Mouse (Mus musculus): Measurements from ENCODE around the gene Muc5b.
"Not testable (repeated sequence)": the region's sequence is repeated elsewhere in the genome, so short reads cannot be mapped to it uniquely, and the experiment has no call there.

Muc5b gene

DNA sequence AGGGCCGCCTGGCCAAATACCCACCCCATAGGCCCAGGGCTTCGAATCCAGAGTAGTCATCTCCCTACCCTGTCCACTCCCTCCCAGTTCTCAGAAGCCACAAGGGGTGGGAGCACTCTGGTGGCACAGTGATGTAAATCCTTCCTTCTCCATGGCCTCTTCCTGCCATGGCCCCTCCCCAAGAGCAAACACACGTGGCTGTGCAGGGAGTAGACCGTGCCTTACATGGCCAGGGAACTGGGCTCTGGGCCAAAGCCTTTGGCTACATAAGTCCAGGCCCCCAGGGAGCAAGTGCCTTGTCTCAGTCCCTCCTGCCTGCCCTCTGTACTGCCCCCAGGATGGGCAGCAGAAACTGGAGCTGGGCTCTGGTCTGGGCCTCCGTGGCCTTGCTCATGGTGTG is at the start of gene Muc5b:
Gene Muc5b (plus strand): TSS at position 292 of the 400 bp plus-strand sequence.
- in situ Hi-C loops (cut with MseI, MboI): no loop called here

DNA sequence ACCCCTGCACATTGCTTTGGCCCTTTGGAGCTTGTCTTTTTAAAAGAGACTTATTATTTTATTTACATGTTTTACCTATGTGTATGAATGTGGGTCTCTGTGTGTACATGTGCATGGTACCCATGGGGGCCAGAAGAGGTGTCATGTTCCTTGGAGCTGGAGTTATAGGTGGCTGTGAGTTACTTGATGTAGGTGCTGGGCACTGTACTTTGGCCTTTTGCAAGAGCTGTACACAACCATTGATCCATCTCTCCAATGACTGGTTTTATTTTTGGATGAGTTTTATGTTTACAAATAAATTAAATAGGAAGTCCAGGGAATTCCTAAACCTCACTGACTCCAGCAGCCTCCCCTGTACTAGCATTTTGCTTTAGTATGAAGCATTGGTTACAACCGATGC is 44.6 kb upstream of the Muc5b start:
- in situ Hi-C loops (cut with MseI, MboI): no loop called here

DNA sequence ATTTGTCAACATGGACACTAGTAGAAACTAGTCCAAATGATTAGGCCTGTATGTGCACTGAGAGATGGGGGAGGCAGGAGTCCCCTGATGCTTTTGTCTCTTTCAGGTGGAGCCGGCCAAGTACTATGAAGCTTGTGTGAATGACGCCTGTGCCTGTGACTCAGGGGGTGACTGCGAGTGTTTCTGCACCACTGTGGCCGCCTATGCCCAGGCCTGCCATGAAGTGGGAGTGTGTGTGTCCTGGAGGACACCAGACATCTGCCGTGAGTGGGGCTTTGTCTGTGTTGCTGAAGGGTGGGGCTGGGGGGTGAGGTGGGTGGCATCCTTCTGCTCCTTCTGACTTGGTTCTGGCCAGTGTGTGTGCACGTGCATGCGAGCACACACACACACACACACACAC is 35.7 kb upstream of the Muc5b start:
- in situ Hi-C loops (cut with MseI, MboI): no loop called here

DNA sequence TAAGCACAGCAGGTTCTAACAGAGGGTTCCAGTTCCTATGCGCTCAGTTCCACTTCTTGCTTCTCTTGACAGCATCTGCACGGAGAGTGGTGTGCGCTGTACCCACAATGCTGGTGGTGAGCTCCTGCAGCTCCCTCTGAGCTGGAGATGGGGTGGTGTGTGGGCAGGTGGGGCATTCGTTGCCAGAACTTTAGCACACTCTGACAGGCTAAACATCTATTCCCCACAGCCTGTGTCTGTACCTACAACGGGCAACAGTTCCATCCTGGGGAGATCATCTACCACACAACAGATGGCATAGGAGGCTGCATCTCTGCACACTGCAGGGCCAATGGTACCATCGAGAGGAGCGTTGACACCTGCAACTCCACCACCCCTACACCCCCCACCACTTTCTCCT is 33.5 kb upstream of the Muc5b start:
- in situ Hi-C loops (cut with MseI, MboI): no loop called here

DNA sequence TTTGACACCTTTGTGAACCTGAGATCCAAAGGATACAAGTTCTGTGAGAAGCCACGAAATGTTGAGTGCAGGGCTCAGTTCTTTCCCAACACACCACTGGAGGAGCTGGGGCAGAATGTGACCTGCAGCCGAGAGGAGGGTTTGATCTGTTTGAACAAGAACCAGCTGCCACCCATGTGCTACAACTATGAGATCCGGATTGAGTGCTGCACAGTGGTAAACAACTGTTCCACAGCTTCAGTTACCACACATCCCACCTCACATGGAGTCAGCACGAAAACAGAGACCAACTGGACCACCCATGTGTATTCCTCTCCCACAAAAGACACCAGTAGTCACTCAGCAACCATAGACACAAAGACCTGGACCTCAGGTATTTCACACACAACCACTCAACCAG is 31.0 kb upstream of the Muc5b start:
- in situ Hi-C loops (cut with MseI, MboI): not testable (repeated sequence)

DNA sequence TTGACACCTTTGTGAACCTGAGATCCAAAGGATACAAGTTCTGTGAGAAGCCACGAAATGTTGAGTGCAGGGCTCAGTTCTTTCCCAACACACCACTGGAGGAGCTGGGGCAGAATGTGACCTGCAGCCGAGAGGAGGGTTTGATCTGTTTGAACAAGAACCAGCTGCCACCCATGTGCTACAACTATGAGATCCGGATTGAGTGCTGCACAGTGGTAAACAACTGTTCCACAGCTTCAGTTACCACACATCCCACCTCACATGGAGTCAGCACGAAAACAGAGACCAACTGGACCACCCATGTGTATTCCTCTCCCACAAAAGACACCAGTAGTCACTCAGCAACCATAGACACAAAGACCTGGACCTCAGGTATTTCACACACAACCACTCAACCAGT is 28.9 kb upstream of the Muc5b start:
- in situ Hi-C loops (cut with MseI, MboI): not testable (repeated sequence)

DNA sequence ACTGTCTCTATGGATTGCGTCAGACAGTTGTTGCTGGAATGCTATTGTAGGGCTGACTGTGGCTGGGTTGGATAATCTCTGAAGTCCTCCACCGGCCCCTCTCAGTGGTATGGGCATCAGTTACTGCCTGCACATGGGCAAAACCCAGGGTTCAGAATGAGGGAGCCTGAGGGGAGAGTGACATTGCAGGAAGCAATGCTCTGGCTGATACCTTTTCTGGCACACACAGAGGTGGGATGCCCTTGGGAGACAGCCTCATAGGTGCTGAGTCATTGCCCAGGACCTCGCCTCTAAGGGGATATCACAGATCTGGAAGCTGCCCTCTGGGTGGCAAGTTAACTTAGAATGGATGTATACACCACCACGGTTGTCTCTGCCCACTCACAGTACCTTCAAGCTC is 25.5 kb upstream of the Muc5b start:
- in situ Hi-C loops (cut with MseI, MboI): no loop called here

DNA sequence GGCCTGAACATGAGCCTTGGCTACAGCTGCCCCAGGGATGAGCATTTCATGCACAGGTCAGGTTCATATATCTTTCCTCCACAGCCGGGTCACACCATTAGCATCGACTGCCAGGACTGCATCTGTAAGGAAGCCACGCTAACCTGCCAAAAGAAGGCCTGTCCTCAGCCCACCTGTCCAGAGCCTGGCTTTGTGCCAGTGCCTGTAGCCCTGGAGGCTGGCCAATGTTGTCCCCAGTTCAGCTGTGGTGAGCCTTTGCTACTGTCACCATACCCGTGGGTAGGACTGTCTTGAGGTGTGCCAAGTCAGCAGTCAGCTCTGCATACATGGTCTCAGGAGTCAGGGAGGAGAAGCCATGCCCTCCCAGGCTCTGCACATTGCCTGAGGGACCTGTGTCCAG is 23.5 kb upstream of the Muc5b start:
- in situ Hi-C loops (cut with MseI, MboI): no loop called here

DNA sequence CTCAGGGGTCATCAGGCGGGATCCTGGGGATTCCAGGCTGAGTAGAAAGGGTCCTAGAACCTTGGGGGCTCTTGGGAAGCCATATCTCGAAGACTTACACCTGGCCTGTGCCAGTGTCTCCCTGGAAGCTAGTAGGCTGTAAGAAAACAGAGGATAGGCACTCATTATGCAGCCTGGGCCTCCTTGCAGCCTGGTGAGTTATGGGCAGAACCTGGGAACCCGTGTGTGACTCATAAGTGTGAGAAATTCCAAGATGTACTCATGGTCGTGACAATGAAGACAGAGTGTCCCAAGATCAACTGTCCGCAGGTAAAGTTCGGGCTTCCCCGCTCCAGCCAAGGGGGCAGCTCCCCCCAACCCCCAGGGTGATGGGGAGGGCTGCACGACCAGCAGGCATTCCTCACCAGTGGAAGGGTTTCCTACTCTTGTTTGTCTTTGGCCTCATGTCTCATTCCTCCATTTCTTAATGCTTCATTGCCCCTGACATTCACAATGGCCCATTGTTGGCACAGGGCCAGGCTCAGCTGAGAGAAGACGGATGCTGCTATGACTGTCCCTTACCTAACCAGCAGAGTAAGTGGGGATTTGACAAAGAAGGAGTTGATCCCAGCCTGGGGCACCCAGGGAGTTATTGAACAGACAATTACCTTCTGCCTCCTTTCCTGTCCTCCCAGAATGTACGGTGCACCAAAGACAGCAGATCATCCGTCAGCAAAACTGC is 21.4 kb upstream of the Muc5b start:
- in situ Hi-C loops (cut with MseI, MboI): no loop called here

DNA sequence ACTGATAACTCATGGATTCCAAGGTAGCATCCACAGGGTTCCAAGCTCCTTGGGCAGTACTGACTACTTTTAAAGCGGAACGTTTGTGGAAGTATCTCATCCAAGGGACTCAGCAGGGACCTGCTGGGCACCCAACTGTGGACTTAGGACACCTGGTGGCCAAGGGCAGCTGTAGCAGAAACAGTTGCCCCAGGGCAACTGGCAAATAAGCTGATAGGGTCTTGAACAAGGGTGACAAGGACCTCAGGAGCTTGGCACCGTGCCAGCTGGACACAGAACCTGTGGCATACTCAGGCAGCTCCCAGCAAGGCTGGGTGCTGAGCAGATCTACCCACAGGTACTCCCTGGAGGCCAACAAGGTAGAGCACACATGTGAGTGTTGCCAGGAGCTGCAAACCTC is 20.6 kb upstream of the Muc5b start:
- in situ Hi-C loops (cut with MseI, MboI): no loop called here

DNA sequence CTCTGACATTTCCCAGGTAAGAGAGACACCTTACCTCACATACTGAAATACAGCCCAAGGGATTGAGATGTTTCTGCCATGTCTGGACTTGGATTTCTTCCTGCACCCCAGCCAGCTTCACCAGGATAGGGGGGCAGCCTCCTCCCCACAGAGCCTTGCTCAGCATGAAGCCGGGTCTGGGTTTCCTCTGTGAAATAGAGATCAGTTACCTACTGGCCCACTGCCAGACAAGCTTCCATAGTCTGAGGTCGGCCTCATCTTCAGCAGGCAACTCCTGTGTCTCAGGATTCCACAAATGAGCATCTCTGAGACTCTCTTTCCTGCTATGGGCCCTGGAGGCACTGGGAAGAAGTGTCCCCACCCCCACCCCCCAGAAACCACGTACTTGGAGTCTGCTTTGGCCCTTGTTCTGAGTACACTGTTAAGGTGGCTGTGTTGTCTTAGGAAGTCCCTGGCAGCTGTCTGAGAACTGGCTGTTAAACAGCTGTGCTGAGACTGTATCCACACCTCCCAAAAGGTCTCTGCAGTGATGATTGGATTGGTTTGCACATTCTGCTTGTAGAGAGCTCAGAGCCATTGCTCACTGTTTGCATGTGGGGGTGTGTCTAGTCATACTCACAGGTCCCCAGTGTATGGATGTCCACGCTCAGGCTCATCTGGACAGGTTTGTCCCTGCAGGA is 16.1 kb upstream of the Muc5b start:
- in situ Hi-C loops (cut with MseI, MboI): no loop called here

DNA sequence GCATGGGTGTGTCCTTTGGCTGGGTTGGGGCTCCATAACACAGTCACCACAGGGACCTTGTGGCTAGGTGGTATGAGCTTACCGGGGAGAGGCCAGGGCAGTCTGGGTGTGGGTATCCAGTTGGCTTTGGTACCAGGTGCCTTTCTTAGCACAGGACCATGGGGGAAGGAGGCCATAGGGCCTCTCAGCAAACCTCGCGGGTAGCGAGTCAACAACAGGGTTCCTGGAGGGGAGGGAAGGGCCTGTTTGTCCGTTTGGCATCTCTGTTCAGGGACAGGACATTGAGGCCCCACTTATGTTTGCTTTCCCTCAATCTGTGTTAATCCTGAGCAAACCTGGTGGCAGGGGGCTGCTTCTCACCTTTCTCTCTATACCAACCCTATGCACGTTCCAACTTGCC is 15.2 kb upstream of the Muc5b start:
- in situ Hi-C loops (cut with MseI, MboI): no loop called here

DNA sequence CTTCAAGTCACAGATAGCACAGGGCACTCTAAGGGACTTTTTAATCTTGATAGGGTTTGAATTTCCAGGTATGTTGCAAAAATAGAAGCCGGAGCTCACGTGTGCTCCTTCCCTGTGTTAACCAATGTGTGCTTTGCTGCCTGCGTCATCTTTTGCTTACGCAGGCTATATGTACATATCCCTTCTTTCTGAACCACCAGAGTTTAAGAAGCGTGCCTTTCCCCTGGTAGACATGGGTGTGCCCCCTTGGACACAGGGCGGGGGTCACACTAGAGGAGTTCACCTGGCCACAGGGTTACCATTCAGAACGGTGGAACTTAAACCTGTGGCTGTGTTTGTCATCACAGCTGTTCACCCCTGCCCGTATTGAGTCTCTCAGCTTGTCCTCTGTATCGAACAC is 14.5 kb upstream of the Muc5b start:
- in situ Hi-C loops (cut with MseI, MboI): no loop called here

DNA sequence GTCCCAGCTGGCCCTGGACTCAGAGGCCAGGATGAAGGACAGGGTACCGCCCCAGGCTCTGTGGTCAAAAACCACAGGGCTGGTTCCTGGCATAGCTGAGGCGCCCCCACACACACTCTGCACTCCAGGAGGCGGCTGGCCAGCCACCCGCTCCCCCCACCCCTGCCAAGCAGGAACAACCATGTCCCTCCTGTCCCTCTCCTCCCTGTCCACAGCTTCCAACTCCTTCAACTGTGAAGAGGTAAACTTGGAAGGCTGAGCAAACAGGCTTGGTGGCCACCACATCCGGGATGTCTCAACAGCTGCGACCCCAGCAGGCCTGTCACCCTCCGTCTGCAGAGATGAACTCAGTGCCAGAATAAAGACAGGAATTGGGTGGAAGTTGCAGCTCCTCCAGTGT is 2.9 kb upstream of the Muc5b start:
- in situ Hi-C loops (cut with MseI, MboI): no loop called here

DNA sequence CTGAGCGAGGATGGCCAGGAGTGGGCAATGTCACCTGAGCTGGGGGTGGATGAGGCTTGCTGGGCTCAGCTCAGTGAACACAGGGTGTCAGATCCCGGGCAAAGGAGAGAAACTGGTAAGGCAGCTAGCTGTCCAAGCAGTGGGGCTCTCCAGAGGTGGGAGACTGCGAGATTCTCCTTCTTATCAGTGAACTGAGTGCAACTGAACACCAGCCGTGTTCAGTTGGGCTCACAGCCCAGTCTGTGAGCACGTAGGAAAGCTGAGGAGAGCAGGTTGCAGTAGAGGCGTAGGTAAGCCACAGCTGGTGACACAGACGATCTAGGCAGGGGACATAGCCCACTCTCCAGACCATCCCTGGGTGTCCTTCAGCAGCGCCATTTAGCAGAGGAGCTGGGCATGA is 2.4 kb upstream of the Muc5b start:
- in situ Hi-C loops (cut with MseI, MboI): no loop called here

DNA sequence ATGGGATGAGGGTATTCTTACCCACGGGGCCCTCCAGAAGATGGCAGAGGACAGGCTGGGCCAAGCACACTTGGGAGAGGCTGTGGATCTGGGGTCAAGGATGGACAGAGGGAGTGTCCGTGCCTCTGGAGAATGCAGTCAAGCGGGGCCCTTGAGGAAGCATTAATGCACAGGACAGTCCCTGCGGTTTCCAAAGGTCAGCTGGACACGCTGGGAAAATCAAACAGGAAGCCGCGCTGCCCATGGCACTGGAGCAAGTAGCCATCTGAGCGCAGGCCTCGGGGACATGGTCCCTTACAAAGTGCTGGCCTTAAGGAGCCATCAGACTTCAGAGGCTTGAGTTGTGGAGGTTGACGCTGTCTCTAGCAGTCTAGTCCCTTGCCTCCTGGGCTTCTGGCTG is 1.5 kb downstream of the Muc5b start:
- in situ Hi-C loops (cut with MseI, MboI): no loop called here

DNA sequence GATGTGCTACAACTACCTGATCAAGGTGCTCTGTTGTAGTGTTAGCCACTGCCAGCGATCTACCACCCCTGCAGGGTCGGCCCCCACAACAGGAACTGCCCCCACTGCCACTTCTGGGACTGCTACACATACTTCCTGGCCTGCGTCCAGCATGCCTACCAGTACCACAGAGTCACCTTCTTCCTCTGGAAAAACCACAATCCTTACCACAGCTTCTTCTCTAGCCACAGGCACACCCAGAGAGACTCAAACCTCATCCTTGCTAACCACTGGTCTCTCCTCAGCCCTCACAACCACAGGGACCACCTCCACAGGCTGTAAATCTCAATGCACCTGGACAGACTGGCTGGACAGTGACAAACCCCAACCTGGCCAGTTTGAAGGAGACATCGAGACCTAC is 22.2 kb downstream of the Muc5b start:
- in situ Hi-C loops (cut with MseI, MboI): no loop called here

DNA sequence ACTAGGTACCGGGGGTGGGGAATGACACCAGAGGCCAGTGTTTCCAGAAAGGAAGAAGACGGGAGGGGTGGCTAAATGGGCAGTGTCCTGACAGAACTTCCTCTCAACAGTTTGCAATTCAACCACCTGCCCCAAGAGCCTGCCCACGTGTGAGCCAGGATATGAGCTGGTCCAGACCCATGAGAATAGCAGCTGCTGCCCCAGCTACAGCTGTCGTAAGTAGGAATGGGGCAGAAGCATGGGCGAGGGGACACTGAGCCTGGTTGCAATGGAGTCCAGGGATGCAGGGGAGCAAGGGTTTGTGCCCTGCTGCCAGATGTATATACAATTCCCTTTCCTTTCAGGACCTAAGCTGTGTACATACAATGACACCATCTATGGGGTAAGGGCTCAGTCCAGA is 30.8 kb downstream of the Muc5b start:
- in situ Hi-C loops (cut with MseI, MboI): no loop called here

DNA sequence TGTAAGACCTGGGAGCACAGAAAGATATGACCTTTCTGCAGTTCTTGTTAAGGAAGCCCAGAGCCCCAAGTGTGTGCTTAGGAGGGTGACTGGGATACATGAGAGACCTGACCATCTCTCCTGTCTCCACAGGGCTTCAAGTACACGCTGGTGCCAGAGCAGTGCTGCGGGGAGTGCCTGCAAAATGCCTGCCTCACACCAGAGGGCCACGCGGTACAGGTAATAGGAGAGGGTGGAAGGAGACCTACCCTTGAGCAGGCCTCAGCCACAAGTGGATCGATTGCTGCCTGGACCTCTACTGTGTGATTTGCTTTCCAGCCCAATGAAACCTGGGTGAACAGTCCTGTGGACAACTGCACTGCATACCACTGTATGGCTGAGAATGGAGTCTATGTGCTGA is 31.7 kb downstream of the Muc5b start:
- in situ Hi-C loops (cut with MseI, MboI): no loop called here

DNA sequence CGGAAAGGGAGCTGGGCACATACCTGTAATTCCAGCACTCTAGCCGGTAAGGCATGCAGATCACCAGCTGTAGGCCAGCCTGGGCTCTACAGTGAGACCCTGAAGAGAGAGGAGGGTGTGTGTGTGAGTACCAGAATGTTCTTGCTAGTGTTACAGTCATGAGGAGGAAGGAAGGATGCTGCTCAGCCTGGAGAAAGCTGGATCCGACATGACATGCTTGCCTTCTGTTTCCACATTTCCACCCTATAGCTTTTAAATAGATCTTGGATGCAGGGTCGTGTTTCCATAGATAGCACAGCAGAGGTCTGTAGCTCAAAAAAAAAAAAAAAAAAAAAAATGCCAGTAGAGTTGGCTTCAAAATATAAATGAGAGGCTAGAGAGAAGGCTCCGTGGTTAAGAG is 36.0 kb downstream of the Muc5b start:
- in situ Hi-C loops (cut with MseI, MboI): no loop called here

DNA sequence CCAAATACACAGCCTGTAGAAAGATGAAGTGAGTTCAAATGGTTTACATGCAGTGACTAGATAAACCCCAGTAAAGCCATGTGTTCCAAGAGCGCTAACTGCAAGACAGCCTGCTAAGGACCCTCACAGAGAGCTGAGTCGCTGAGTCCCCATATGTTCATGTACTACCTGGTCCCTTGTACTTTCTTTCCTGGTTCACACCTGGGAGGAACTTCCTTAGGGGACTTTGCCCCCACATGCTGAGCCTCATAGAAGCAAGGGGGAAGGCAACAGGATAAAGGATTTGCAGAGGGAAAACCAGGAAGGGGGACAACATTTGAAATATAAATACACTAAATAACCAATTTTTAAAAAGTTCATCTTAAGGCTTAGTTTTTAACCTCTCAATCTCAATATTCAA is 39.9 kb downstream of the Muc5b start:
- in situ Hi-C loops (cut with MseI, MboI): no loop called here

DNA sequence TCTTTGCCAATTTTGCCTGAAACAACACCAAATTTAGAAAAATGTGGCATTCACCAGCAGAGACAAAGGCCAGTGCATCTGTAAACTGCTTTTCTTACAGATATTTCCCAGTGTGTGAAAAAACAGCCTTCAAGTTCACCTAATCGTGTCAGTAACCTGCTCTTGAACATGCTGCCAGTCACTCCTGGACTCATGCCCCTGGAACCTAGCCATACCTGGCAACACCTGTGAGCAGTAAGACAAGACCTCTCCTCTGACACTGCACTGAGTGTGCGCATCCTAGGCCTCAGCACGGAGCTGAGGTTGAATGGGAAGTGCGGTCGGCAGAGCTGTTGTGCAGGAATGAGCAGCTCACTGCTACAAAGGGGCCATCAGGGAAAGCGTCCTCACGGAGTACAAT is 53.3 kb downstream of the Muc5b start:
- in situ Hi-C loops (cut with MseI, MboI): no loop called here

DNA sequence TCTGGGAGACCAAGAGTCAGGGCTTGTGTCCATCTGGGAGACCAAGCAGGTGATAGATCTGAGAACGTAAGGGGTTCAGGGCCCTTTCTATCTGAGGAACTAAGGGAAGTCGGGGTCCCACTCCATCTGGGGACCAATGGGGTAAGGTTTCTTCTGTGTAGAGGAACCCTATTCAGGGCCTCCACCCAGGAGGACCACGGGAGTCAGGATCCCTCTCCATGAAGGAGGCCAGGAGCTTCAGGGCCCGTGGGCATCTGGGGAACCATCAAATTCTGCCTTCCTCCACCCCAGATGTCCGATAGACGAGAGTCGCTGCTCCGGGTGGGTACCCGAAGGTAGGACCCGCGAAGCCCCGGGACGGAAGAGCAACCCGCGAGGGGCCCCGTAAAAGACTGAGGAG is 63.0 kb downstream of the Muc5b start:
- in situ Hi-C loops (cut with MseI, MboI): no loop called here

DNA sequence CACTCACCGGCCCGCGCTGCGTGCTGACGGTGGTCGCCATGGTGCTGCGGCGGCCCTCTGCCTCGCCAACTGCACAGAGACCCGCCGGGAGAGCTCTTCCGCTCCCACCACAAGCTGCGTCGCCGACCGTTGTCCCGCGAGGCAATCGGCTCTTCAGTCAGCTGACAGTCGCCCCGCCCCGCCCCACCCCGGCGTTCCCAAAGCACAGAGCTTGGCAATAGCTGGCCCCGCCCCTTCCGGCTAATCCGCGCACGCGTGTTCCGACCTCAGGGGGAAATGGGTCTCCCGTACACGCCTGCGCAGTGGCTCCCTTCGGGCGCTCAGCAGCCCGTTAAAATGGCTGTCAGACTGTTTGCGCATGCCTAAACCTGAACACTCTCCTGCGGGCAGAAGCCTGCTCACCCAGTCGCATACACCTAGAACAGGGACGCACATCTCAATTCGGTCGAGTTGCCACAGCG is 63.4 kb downstream of the Muc5b start:
- in situ Hi-C loops (cut with MseI, MboI): no loop called here

Data from mouse trophoblast stem cell (cell line).